Mouse (Mus musculus) hematopoietic stem cell, adult 5-6 weeks (primary cell): ENCODE measurements around the gene Ak3. TPM values are rescaled to one million over a fixed set of nuclear protein-coding genes. Genes with fewer than 3 reads are reported as not detected.

Experiments
- total RNA-seq: library from RNA; stranded (forward); fragments of 172-1452, 232-1000 nt; gene quantifications from 2 replicates; pipeline ENCODE4 v1.2.3, GENCODE M21; 2017

The Ak3 gene
- total RNA-seq, 1 experiment from 2014 or later: 45.0 TPM

Other genes starting within 250 kb of the Ak3 start
- 0.65 TPM in 1 of 2 replicates, not detected in the other for gene Slc1a1, start 212.9 kb downstream of the Ak3 start, total RNA-seq
- 8.2 and 9.8 TPM in 2 replicates for gene Plpp6, start 84.0 kb downstream of the Ak3 start, total RNA-seq
- gene 4430402I18Rik, start 80.2 kb downstream of the Ak3 start, total RNA-seq: 0.75 TPM in 1 of 2 replicates, not detected in the other
- gene Cdc37l1, start 57.6 kb downstream of the Ak3 start, total RNA-seq: 41.5 and 51.0 TPM in 2 replicates
- gene Rcl1, start 53.4 kb upstream of the Ak3 start, total RNA-seq: 73.6 and 73.8 TPM in 2 replicates
- 66.3 and 71.1 TPM in 2 replicates for gene Jak2, start 203.9 kb upstream of the Ak3 start, total RNA-seq